Mouse (Mus musculus) Patski (cell line): Measurements from ENCODE around the gene Zfp513. TPM values are rescaled to one million over a fixed set of nuclear protein-coding genes. Genes with fewer than 3 reads are reported as not detected.
"Not testable (repeated sequence)": the region's sequence is repeated elsewhere in the genome, so short reads cannot be mapped to it uniquely, and the experiment has no call there.

Experiments
- ATAC-seq: fragments of 100-300 bp; one replicate; pipeline ENCODE4 v1.8.0; 2021
- CTCF ChIA-PET: fragments of 350-600 bp; sonication (Branson Sonifier 250); formaldehyde crosslinking; loops from one replicate; lab custom pipeline; 2022; ENCODE audit warnings: inconsistent platforms; lab: Charles Lee
- POLR2A ChIA-PET: fragments of 350-600 bp; sonication (Branson Sonifier 250); formaldehyde crosslinking; loops from one replicate; lab custom pipeline; 2022; ENCODE audit warnings: antibody characterized with exemption, inconsistent platforms; lab: Charles Lee
- DNase-seq: peaks from one replicate; pipeline ENCODE4 v3.0.0-alpha.2; 2011; ENCODE audit warnings: low read depth, low spot score
- H3K27me3 ChIP-seq: fragments of 371-371 bp; one replicate; pipeline ENCODE4 v1.5.1; 2021
- CTCF ChIP-seq: fragments of 100-300 bp; IDR thresholded peaks from one replicate; pipeline ENCODE4 v1.5.1; 2021
- in situ Hi-C: fragments of 300-500 bp; cut with MboI; formaldehyde crosslinking; loops from 3 replicates; pipeline ENCODE4 v1.11.1; 2018; ENCODE audit warnings: low pct_unique_long_range_greater_than_20kb, mixed read lengths
- polyA plus RNA-seq: library from polyadenylated mRNA; unstranded; gene quantifications from one replicate; pipeline ENCODE4 v1.2.3, GENCODE M21; 2021

The Zfp513 gene
- polyA plus RNA-seq, 1 experiment from 2014 or later, result 44.0 TPM

DNA sequence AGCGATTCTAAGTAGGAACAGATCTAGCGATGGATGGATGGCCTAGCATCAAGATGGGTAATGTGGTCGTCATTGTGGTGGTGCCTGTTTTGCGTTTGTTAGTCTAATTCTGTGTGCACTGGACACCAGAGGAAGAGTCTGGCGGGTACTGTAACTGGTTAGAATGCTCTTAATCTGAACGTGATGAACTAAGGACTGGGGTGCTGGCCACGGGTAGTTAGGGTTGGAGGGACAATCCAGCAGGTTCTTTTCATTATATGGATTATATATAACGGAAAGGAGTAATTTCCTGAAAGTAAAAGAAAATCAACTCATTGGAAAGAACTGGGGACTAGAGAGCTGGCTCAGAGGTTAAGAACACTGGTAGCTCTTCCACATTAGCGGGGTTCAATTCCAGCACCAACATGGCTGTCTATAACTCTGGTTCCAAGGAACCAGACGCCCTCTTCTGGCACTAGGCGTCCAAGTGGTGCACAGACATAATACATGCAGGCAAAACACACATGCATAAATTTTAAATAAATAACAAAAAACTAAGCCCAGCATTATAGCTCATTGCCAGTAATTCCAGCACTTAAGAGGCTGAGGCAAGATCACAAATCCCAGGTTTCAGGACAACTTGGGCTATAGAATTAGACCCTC is 19.3 kb upstream of the Zfp513 start:
- H3K27me3 ChIP-seq, result no peaks in the 10 kb centered on the region
- CTCF ChIA-PET, result interaction anchor here (0.6 to 1.3 kb wide), 5 partner anchors 17 to 107 kb away, joined by 3 to 4 read pairs (median 3); no protein-coding TSS in a partner anchor
- no peak for ATAC-seq
- DNase-seq, result no peak
- in situ Hi-C loops, result no loop called here
- POLR2A ChIA-PET, result interaction anchor here (0.7 to 1.6 kb wide), 4 partner anchors 17 to 29 kb away, joined by 3 to 6 read pairs (median 6); partner anchors contain the start of genes Eif2b4, Gm9970, Nrbp1 and Snx17
- peak; percentile 73 for TF ChIP-seq CTCF

DNA sequence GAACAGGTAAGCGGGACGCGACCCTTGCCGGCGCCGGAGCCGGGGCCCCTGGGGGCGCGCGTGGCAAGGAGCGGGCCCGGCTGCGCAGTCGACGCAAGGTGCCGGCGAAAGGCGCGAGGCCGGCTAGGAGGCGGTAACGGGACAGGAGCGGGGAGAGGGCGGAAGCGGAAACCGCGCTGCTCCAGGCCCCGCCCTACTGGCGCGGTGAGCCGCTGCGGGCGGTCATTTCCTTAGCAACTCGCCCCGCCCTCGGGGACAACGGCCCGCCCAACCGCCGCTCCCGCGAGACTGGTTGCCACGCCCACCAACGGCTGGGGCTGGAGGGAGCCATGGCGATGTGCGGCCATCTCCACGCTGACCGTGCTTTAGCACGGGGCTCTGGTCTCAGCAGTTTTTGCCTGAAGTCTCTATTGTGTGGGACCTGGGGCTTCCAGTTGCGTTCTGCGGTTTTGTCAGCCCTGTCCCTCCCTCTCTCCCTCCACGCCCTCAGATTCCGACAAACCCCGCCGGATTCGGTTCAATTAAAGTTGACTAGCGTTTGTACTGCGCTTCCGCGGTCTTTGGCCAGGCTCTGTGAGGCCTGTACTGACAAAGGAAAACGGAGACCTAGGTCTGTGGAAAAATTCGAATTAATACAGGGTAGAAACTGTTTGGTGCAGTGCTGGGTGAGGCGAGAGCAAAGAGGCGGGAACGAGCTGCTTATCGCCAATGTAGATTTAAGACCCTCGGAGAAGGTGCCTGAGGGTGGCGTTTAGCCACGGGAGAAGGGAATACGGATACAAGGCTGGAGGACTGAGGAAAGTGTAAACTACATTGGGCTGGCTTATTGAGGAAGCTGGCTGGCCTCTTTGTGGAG is 18.6 kb upstream of the Zfp513 start, which contains the start of gene Ppm1g:
Ppm1g (minus strand) TSS at position 240 of the 856 bp plus-strand sequence.
- POLR2A ChIA-PET, result interaction anchor here (0.7 to 1.6 kb wide), 4 partner anchors 18 to 29 kb away, joined by 3 to 6 read pairs (median 6); partner anchors contain the start of genes Eif2b4, Gm9970, Nrbp1 and Snx17
- CTCF ChIA-PET, result interaction anchor here (0.6 to 1.2 kb wide), 4 partner anchors 18 to 108 kb away, joined by 3 to 4 read pairs (median 3); no protein-coding TSS in a partner anchor
- DNase-seq, result peak; percentile 75

DNA sequence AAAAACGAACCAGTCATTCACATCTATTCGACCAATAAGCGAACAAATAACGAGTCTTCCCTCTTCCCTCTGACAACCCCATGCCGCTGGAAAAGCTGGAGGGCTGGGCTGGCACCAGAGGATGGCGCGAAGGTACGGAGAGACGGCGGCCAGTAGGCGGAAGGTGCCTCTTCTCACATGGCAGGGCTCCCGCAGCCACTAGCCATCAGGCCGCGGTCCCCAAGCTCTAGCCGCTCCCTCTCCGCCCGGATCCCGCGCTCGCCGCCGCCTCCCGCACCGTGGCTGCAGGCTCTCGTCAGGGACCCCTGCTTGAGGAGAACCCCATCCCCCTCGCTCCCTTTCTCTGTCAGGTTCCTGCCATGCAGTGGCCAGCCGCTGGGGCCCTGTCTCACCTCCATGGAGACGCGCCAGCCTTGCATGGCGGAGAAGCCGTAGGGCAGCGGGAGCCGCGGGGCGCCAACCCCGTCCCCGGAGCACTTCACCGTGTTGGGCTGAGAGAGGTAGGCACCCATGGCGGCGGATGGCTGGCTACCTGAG is 17.9 kb upstream of the Zfp513 start:
- peak; percentile 74 for ATAC-seq
- no peaks in the 10 kb centered on the region for H3K27me3 ChIP-seq
- in situ Hi-C loops, result loop anchor here (10.0 kb wide), 1 partner anchor 105 kb away; no protein-coding TSS in a partner anchor
- CTCF ChIA-PET, result interaction anchor here (1.1 kb wide), 1 partner anchor 22 kb away, joined by 3 read pairs; no protein-coding TSS in a partner anchor
- no peak for DNase-seq
- POLR2A ChIA-PET, result no interaction called here
- peak; percentile 65 for TF ChIP-seq CTCF

More for the DNA sequence above, 18.6 kb upstream of the Zfp513 start, which contains the start of gene Ppm1g:
- TF ChIP-seq CTCF, result no peak
- H3K27me3 ChIP-seq, result no peaks in the 10 kb centered on the region
- in situ Hi-C loops, result no loop called here
- peak; percentile 96 for ATAC-seq

DNA sequence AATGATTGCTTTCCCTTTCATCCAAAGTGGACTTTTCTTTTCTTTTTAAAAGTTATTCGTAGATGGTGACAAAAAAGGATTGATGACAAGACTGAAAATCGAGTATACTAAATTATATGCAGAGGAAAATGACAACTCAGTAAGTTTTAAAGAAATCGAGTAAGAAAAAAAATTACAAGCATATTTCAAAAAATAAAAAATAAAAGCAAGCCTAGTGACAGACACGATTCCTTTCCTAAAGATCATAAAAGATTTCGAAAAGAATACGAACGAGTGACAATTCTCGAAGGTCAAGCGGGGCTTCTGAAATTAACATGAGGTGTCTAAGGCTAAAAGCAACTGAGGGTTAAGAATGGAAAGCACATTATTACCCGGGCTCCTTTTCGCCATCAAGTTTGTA is 17.4 kb upstream of the Zfp513 start:
- ChIA-PET POLR2A (no interaction called here), CTCF (interaction anchor here (1.0 to 1.4 kb wide), 4 partner anchors 22 to 109 kb away, joined by 3 to 6 read pairs (median 3); no protein-coding TSS in a partner anchor)
- no peak for ATAC-seq
- in situ Hi-C loops, result loop anchor here (10.0 kb wide), 1 partner anchor 105 kb away; no protein-coding TSS in a partner anchor
- no peak for TF ChIP-seq CTCF
- DNase-seq, result no peak
- H3K27me3 ChIP-seq, result no peaks in the 10 kb centered on the region

DNA sequence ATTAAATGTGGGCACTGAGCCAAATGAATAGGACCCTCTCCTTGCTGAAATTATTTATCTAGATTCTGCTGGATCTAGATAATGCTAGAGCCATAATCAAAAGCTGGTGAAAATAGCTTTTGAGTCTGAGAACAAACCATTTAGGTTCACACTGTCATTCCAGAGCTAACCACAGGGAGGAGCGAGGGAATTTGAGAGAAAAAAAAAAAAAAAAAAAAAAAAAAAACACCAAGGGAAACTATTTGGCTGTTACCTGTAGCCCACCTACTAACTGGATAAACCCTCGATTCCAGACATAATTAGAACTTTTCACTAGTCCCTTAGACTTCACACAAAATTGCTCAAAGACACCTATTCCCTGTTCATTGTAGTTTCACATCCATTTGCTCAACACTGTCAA is 17.0 kb upstream of the Zfp513 start:
- ATAC-seq (no peak), DNase-seq (no peak)
- TF ChIP-seq CTCF, result peak; percentile 9
- CTCF ChIA-PET, result interaction anchor here (1.0 to 2.1 kb wide), 6 partner anchors 16 to 109 kb away, joined by 3 to 6 read pairs (median 4); no protein-coding TSS in a partner anchor
- H3K27me3 ChIP-seq, result no peaks in the 10 kb centered on the region
- in situ Hi-C loops, result loop anchor here (10.0 kb wide), 1 partner anchor 106 kb away; no protein-coding TSS in a partner anchor
- POLR2A ChIA-PET, result interaction anchor here (0.9 to 1.4 kb wide), 2 partner anchors 9 to 26 kb away, joined by 4 to 5 read pairs; partner anchors contain the start of genes Eif2b4 and Snx17

DNA sequence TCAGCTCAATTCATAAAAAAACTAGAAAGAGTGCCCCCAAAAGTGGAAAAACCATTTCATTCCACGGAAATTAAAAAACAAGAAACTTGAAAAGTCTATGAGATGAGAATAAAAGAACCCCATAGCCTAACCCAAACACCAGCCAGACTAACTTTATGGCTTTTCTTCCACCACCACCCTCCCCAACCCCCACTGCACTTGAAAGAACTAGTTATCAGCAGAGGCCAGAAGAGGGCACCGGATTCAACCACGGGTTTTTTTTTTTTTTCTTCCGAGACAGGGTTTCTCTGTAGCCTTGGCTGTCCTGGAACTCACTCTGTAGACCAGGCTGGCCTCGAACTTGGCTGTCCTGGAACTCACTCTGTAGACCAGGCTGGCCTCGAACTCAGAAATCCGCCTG is 16.2 kb upstream of the Zfp513 start:
- DNase-seq (no peak), ATAC-seq (no peak)
- in situ Hi-C loops, result loop anchor here (10.0 kb wide), 1 partner anchor 107 kb away; no protein-coding TSS in a partner anchor
- ChIA-PET CTCF (interaction anchor here (1.0 to 2.1 kb wide), 5 partner anchors 16 to 110 kb away, joined by 3 to 6 read pairs (median 4); no protein-coding TSS in a partner anchor), POLR2A (interaction anchor here (0.9 to 1.4 kb wide), 2 partner anchors 8 to 25 kb away, joined by 4 to 5 read pairs; partner anchors contain the start of genes Eif2b4 and Snx17)
- peak; percentile 37 for TF ChIP-seq CTCF
- no peaks in the 10 kb centered on the region for H3K27me3 ChIP-seq

DNA sequence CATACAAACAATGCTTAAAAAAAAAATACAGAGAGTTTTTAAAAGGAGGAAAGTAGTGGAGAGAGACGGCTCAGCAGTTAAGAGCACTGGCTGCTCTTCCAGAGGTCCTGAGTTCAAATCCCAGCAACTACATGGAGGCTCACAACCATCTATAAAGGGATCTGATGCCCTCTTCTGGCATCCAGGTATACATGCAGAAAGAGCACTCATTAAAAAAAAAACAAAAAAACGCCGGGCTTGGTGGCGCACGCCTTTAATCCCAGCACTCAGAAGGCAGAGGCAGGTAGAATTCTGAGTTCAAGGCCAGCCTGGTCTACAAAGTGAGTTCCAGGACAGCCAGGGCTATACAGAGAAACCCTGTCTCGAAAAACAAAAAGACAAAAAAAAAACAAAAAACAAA is 14.5 kb upstream of the Zfp513 start:
- DNase-seq, H3K27me3 ChIP-seq, ATAC-seq, POLR2A ChIA-PET: not testable (repeated sequence)
- CTCF ChIA-PET, result interaction anchor here (0.9 to 1.2 kb wide), 2 partner anchors 12 to 14 kb away, joined by 3 read pairs; partner anchors contain the start of gene Zfp513
- in situ Hi-C loops, result loop anchor here (10.0 kb wide), 1 partner anchor 108 kb away; no protein-coding TSS in a partner anchor
- peak; percentile 35 for TF ChIP-seq CTCF

DNA sequence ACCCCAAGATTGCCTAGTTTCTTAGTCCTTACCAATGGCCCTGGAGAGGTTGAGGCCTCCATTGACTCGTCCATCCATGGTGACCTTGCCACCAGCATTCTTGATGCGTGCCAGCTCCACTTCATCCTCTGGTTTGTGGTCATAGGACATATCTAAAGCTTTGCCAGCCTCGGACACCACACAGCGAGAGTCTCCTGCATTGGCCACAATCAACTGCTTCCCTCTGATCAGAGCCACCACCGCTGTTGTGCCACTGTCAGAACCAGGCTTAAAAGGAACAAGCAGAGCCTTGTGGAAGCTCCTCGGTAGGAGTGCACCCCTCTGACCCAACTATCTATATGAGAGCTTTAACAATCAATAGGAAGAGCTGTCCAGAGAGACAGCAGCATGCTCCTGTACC is 2.3 kb upstream of the Zfp513 start:
- in situ Hi-C loops, result no loop called here
- ChIA-PET POLR2A (no interaction called here), CTCF (interaction anchor here (0.9 kb wide), 1 partner anchor 12 kb away, joined by 3 read pairs; no protein-coding TSS in a partner anchor)
- no peak for TF ChIP-seq CTCF
- DNase-seq (no peak), ATAC-seq (no peak)
- no peaks in the 10 kb centered on the region for H3K27me3 ChIP-seq

DNA sequence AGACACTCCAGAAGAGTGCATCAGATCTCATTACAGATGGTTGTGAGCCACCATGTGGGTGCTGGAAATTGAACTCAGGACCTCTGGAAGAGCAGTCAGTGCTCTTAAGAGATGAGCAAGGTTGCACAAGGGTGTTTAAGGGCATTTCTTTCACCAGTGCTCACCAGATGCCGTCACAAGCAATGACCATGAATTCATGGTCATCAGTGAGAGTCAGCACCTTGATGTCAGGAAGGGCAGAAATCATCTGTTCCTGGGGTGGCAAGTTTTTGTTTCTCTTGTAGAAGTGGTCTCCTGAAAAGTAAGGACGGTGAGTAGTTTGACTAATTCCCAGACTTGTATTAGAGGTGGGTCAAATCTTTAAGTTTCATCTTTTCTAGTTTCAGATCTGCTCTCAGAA is 1.8 kb upstream of the Zfp513 start:
- CTCF ChIA-PET, result interaction anchor here (0.9 kb wide), 2 partner anchors 12 kb away, joined by 3 read pairs; no protein-coding TSS in a partner anchor
- H3K27me3 ChIP-seq, result no peaks in the 10 kb centered on the region
- no peak for TF ChIP-seq CTCF
- in situ Hi-C loops, result no loop called here
- DNase-seq, result no peak
- POLR2A ChIA-PET, result no interaction called here
- ATAC-seq, result no peak
